Mouse (Mus musculus): ENCODE measurements around the gene Ltbp1.

The Ltbp1 gene

DNA sequence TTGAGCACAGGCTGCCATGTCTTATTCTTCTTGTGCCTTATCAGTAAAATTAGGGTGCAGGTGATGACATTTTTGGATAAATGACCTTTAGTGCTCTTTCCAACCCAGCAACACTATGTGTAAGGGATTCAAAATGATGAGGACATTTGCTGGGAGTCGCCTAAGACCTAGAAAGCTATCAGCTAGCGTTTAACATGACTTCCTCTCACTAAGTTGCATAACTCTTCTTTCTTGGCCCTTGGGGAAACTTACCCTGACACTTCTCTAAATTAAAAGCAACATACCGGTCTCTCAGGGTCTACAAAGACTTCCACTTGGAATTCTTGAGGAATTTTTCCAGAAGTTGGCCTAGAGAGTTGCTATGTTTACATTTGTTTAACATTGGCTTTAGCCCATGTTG lies 348.0 kb downstream of the Ltbp1 start:
- no peak for DNase-seq (ENCODE audit: low read depth, low spot score)

DNA sequence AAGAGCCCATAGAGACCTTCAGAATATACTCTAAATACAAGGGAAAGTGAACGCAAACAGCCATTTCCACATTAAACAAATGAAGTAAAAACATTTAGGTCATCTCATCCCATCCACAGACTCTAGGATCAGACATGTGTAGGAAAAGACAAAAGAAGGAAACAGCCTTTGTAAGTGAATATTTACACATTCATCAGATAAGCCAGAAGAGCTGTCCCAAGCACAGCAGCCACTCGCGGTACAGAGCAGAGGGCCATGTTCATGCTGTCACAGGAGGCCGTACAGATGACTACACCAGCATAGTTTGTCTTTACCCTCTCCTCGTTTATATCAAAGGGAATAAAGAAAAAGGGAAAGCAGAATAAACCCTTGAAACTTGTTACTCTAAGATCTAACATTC lies 350.1 kb downstream of the Ltbp1 start:
- no peak for DNase-seq (ENCODE audit: low read depth, low spot score)

DNA sequence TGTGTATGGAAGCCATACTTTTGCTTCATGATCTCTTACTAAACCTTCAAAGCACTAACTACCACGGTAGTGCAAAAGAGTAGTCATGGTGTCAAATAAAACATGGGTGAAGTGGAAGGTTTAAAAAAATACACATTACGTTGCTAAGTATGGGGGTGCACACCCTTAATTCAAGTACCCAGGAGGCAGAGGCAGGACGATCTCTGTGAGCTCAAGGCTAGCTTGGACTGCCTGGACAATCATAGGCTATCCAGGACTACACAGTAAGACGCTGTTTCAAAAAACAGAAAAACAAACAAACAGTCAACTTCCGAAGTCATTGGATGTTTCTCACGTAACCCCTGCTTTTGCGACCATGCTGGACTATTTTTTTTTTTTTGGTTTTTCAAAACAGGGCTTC lies 354.7 kb downstream of the Ltbp1 start:
- no peak for DNase-seq (ENCODE audit: low read depth, low spot score)

GRCm38 (mm10) chr17:75366332-75366731 lies 361.0 kb downstream of the Ltbp1 start:
- no peak for DNase-seq (ENCODE audit: low read depth, low spot score)

DNA sequence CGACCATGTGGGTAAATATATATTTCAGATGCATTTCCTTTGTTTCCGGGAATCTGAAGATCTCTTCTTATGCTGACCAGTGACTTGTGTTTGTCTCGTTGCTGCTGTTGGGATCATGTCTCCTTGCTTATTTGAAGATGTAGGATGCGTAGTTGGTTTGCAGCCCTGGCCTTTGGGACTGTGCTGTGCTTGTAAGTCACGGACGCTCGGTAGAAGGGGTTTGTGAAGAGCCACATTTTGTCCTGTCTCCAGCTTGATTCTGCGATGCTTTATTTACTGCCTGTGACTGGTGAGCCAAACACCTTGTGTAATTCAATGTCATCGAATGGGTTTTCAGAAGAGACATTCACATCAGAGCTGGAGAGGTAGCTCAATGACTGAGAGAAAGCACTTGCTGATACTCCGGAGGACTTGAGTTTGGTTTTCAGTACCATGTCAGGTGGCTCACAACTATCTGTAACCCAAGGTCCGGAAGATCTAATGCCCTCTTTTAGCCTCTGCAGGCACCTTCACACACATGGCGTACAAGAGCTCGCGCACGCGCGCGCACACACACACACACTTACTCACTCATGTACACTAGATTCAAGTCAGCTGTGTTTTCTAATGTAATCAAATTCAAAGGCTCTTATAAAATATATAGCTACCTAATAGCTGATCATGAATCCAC lies 362.3 kb downstream of the Ltbp1 start:
- no peak for DNase-seq (ENCODE audit: low read depth, low spot score)

DNA sequence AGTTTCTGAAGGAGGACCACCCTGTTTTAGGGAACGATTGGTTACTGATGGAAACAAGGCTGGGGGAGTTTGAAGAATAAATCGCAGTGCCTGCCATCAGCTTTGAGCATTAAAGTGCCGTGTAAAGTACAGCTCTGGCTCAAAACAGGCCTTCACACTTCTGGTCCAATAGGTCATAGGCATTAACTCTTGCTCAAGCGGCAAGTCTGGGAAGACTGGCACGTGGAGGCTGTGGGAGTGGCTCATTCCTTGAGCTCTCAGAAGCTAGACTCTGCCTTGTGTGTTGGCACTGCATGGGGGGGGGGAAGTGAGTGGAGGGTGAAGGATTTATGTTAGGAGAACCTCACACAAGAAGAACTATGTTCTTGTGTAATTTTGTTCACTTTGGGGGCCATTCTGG lies 363.2 kb downstream of the Ltbp1 start:
- no peak for DNase-seq (ENCODE audit: low read depth, low spot score)

- peak; percentile 15 for DNase-seq (ENCODE audit: low read depth, low spot score)
Observed at GRCm38 (mm10) chr17:75369351-75369750, 364.0 kb downstream of the Ltbp1 start.

DNA sequence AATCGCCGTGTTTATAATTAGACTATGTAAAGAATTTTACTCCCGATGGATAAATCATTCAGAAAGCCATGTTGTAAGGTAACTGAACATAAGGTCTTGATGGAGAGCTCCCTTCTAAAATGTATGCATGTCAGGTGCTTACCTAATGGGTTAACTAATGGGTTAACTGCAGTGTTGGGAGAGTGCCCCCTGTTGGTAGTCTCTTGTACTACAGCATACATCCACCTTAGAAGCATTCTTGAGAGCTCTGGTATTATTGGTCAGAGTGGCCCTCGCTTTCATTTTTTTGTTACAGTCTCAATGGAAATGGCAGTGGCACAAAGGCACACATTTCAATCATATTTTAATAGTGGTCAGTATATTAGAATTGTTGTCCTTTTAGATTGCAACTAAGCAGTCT lies 364.8 kb downstream of the Ltbp1 start:
- peak; percentile 53 for DNase-seq (ENCODE audit: low read depth, low spot score)

DNA sequence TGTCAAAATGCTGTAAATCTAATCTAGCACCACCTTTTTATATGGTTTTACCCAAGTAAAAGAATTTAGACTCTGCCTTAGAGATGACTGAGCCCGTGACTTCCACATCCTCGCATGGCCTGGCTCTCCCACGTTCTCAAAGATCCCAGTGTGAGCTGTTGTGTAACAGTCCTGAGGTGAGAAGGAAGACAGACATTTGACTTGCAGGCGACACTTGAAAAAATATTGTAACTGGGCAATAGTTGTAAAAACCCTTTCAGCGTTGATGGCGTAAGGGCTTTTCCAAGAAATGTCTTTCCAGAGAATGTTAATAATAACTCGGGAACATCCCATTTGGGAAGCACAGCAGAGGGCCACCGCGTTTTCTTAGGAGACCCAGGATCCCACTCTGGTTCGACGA lies 366.3 kb downstream of the Ltbp1 start:
- no peak for DNase-seq (ENCODE audit: low read depth, low spot score)

- DNase-seq (ENCODE audit: low read depth, low spot score): peak; percentile 39
Observed at GRCm38 (mm10) chr17:75372371-75372770, 367.0 kb downstream of the Ltbp1 start.

DNA sequence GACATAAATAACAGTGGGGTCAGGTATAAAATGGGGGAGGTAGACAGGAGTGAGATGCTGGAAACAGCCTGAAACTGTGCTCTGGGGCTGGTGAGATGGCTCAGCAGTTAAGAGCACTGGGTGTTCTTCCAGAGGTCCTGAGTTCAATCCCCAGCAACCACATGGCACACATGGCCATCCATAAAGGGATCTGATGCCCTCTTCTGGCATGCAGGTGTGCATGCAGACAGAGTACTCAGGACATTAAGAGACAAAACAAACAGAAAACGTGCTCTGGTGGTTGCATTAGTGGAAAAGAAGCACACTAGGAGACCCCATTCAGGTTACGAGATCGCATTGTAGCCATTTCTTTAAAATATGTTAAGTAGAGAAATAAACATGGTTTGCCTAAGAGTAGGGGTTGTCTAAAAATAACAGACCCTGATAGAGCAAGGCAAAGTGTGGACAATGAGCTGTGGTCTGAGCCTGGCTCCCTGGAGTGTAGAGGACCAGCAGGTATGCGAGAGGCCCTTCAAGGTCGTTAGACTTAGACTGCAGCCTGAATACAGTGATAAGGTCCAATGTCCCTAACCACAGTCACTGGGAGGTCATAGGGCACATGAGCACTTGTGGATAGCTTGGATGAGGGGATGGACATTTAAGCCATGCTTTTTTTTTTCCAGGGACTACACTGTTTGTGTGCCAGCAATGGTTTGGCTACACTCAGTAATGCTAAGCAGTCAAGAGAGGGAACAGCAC lies 369.1 kb downstream of the Ltbp1 start:
- no peak for DNase-seq (ENCODE audit: low read depth, low spot score)

GRCm38 (mm10) chr17:75378256-75378871 lies 373.0 kb downstream of the Ltbp1 start:
- DNase-seq (ENCODE audit: low read depth, low spot score): peak; percentile 26

GRCm38 (mm10) chr17:75380167-75380566 lies 374.8 kb downstream of the Ltbp1 start:
- peak; percentile 18 for DNase-seq (ENCODE audit: low read depth, low spot score)

DNA sequence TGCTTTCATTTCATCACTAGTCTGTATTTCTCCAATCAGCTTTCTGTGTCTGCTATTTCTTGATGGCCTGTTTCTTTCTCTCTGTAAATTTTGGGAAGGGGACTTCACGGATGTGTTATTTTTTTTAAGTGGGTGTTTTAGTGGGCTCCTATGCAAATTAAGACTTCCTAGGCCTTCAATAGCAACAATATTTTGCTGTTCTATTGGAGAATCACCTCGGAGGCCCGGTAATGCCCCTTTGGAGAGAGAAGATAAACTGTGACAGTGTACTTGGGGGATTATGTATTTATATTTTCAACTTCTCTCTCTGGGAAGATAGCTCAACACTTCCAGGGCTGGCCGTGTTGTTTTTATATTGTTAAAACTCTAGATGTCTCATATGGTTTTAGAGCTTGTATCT lies 383.0 kb downstream of the Ltbp1 start:
- DNase-seq (ENCODE audit: low read depth, low spot score): no peak

- DNase-seq (ENCODE audit: low read depth, low spot score): no peak
Observed at GRCm38 (mm10) chr17:75390142-75390541, 384.8 kb downstream of the Ltbp1 start.

DNA sequence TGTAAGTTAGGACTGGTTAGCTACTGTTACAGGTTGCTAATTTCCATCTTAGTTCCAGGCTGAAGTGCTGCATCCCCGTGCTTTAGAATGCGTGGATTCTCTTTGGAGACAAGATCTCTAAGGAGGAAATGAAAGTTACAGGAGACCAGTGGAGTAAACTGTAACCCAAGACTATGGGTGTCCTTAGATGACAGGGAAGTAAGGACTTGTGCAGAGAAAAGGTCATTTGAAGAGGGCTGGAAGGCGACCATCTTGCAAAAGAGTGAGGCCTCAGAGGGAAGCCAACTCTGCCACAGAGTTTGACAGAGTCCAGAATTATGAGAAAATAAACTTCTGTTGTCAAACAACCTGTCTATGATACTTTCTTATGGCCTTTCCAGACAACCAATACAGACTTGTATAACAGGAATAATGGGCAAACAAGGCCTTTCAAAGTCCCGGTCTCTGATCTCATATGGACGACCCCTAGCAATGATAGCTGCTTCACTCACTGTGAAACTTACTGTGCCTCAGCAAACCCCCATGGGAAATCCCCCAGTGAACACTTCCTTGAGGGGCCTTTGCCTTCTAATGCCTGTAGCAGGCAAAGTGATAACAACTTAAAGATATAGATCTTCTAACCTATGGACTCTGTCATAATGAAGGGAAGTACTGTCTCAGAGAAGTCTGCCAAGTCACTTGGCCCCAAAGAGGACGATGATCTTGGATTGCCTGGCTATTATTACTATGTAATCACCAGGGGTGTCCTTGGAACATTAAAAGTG lies 386.2 kb downstream of the Ltbp1 start:
- no peak for DNase-seq (ENCODE audit: low read depth, low spot score)

DNA sequence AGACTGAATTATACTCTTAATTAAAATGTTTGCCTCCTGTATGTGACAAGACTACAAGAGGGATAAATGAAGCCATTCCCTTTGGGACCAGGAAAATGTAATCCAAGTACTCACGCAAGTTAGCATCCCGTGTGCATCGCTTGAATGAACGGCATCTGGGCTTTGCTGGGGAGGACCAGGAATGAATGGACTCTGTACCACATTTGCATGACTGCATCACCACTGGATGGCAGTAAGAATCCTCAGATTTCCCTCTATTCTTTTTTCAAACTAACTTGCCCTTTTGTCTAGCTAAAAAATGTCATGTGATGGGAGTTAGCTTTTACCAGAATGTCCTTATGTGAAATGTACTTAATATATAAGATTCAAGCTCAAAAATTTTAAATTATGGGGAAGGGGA lies 401.0 kb downstream of the Ltbp1 start:
- DNase-seq (ENCODE audit: low read depth, low spot score): no peak

DNA sequence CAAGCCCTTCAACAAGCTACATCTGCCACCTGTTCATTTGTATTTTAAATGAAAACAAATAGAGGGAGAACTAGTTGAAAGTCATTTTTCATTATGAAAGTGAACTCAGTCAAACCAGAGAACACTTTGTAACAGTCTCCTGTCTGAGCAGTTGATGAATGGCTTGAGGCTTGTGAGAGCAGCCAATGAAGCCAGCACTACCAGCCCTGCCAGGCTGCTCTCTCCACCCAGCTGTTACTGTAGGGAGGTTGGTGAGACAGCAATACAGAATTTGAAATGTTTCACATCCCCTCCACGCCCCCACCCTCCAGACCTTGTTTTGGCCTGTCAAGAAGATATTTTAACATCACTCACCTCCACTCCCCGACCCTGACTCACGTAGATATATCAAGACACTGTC lies 411.5 kb downstream of the Ltbp1 start:
- no peak for DNase-seq (ENCODE audit: low read depth, low spot score)

DNA sequence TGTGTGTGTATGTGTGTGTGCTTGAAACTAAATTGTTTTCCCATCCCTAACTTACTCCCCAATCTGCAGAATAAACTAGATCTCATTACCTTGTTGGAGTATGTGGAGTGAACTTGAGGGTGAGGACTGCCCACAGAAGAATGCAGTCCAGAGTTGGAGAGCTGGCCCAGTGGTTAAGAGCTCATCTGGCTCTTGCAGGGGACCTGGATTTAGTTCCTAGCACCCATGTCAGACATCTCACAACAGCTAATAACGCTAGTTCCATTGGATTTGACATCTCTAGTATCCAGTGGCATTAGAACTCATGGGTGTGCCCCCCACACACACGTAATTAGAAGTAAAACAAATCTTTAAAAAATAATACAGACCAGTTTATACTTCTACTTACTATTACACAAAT lies 428.8 kb downstream of the Ltbp1 start:
- DNase-seq (ENCODE audit: low read depth, low spot score): no peak

DNA sequence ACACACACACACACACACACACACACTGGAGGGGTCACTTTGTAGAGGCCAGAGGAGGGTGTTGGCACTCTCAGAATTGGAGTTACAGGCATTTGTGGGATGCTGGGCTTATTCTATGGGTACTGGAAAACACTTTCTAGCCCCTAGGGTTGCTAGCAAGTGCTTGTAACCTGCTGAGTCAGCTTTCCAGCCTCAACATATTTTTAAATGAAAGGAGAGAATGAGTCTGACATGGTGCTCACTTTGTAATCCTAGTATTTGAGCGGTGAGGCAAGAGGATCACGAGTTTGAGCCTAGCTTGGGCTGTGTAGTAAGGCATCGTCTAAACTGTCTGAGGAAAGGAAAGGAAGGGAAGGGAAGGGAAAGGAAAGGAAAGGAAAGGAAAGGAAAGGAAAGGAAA lies 429.5 kb downstream of the Ltbp1 start:
- no peak for DNase-seq (ENCODE audit: low read depth, low spot score)

- DNase-seq (ENCODE audit: low read depth, low spot score): no peak
Observed at GRCm38 (mm10) chr17:75435599-75435998, 430.2 kb downstream of the Ltbp1 start, which contains the start of gene Rasgrp3. Gene Rasgrp3 (plus strand): TSS chr17:75435896.

DNA sequence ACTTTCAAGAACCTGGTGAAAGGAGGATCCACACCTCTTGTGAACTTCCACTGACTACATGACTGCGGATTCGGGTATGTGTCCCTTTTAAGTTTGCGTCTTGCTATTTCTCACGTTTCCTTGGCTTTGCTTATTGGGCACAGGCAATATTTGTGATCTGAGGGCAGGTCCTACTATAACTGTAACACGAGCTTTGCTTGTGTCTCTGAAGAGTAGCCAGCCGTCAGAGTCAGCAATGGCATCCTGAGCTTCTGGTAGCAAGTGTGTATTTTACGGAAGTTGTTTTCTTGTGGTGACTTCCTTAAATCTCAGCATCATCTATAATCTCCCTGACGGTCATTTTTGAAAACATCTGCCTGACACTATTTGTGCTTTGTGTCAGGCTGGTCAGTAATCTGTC lies 430.7 kb downstream of the Ltbp1 start:
- no peak for DNase-seq (ENCODE audit: low read depth, low spot score)
